Mouse (Mus musculus) hindbrain, embryonic 14.5 days (tissue): ENCODE measurements around the gene Mlkl. TPM values are rescaled to one million over a fixed set of nuclear protein-coding genes. Genes with fewer than 3 reads are reported as not detected.
"Not testable (repeated sequence)": the region's sequence is repeated elsewhere in the genome, so short reads cannot be mapped to it uniquely, and the experiment has no call there.

Experiments
- ATAC-seq: fragments of 200-750 bp; cut with Nextera tagmentation; 2 replicates; pipeline ENCODE4 v1.8.0; 2017; ENCODE audit warnings: moderate number of reproducible peaks, mild to moderate bottlenecking, moderate TSS enrichment, moderate library complexity; ENCODE audit not compliant: low FRiP score
- DNase-seq: peaks from one replicate; pipeline ENCODE4 v3.0.0-alpha.2; 2015; ENCODE audit warnings: low spot score
- H3K27ac ChIP-seq: fragments of 300-500 bp; sonication (generic); 2 replicates; pipeline ENCODE4 v1.5.1; 2014; ENCODE audit warnings: mild to moderate bottlenecking, moderate library complexity
- H3K27me3 ChIP-seq: fragments of 300-500 bp; sonication (generic); 2 replicates; pipeline ENCODE4 v1.6.1; 2014; ENCODE audit warnings: mild to moderate bottlenecking, low read length, mixed read lengths; ENCODE audit not compliant: control insufficient read depth, insufficient read depth
- H3K36me3 ChIP-seq: fragments of 300-500 bp; sonication (generic); replicated peaks from 2 replicates; pipeline ENCODE4 v1.6.1; 2014; ENCODE audit not compliant: control insufficient read depth, insufficient read depth
- H3K4me1 ChIP-seq: fragments of 300-500 bp; sonication (generic); replicated peaks from 2 replicates; pipeline ENCODE4 v1.6.1; 2014; ENCODE audit warnings: antibody characterized with exemption, low read length, mixed read lengths; ENCODE audit not compliant: control insufficient read depth, insufficient read depth
- H3K4me2 ChIP-seq: fragments of 300-500 bp; sonication (generic); replicated peaks from 2 replicates; pipeline ENCODE4 v1.6.1; 2014; ENCODE audit warnings: mild to moderate bottlenecking, moderate library complexity
- H3K4me3 ChIP-seq: fragments of 300-500 bp; sonication (generic); replicated peaks from 2 replicates; pipeline ENCODE4 v1.5.1; 2014; ENCODE audit warnings: mild to moderate bottlenecking, low read length
- H3K9ac ChIP-seq: fragments of 300-500 bp; sonication (generic); 2 replicates; pipeline ENCODE4 v1.6.1; 2014
- H3K9me3 ChIP-seq: fragments of 300-500 bp; sonication (generic); 2 replicates; pipeline ENCODE4 v1.6.1; 2016; ENCODE audit warnings: low read length; ENCODE audit not compliant: control insufficient read depth
- WGBS: fragments of 180-500 bp; shearing (Covaris S2); extraction: QIAGEN DNeasy Blood & Tissue Kit; methylation state at CpG from one replicate; pipeline ENCODE4 v1.1.7; 2014; 5-methylcytosine and 5-hydroxymethylcytosine counted together
- polyA plus RNA-seq: library from polyadenylated mRNA; unstranded; fragments of >200 nt; fragmentation: Nextera tagmentation; extraction: Ambion mirVana; gene quantifications from 2 replicates; pipeline ENCODE4 v1.2.1, GENCODE M21; 2014

The Mlkl gene
- polyA plus RNA-seq, 1 experiment from 2014 or later: 0.47 TPM

DNA sequence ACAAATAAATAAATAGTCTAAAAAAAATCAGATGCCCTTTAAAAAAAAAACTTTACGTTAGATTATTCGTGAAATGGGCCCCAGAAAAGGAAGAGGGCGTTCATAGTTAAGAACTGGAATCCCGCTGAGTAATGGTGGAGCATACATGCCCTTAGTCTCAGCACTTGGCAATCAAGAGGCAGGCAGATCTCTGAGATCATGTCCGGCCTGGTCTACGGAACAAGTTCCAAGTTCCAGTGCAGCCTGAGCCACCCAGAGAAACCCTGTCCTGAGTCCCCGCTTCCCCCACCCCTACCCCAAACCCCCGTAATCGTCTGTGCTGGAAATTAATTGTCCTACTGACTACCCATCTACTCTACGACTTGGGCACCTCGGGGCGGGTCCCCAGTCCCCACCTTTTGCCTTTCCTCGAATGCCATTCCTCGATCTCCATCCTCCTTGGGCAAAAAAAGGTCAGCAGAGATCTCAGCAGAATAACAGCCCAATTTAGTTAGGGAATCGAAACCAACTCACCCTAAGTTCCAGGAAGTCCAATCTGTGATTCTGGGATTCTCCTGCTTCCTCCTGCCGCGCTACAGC is 577 bp downstream of the Mlkl start:
- peaks cover 6% of the 10 kb centered on the region; the same call in 1 of the 2 replicates for H3K4me1 ChIP-seq
- no peaks in the 10 kb centered on the region for H3K9me3 ChIP-seq
- ATAC-seq (no peak), DNase-seq (no peak)
- H3K36me3 ChIP-seq: no peaks in the 10 kb centered on the region
- H3K4me2 ChIP-seq: peak overlapping the region; percentile 66
- peak overlapping the region; percentile 32 for H3K4me3 ChIP-seq
- peaks cover 21% of the 10 kb centered on the region for H3K27me3 ChIP-seq
- H3K27ac ChIP-seq: no peak overlapping the region
- 39% methylated on average over 17 of the region's 17 CpGs for WGBS
- H3K9ac ChIP-seq: peak overlapping the region; percentile 34; the same call in 1 of the 2 replicates

DNA sequence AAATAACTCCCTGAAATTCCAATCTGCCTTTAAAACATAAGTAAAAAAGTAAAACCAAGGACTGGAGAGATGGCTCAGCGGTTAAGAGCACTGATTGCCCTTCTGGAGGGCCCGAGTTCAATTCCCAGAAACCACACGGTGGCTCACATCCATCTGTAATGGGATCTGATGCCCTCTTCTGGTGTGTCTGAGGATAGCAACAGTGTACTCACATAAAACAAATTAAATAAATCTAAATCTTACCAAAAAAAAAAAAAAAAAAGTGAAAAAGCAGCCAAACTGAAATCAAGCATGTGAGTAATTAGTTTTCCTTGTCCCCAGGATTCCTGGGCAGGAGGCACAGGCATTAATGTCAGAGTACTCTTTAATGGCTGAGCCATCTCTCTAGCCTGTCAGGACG is 1.3 kb downstream of the Mlkl start:
- Histone ChIP-seq H3K36me3 (no peaks in the 10 kb centered on the region), H3K9me3 (no peaks in the 10 kb centered on the region), H3K9ac (no peak overlapping the region), H3K27me3 (peaks cover 21% of the 10 kb centered on the region), H3K27ac (no peak overlapping the region), H3K4me1 (peaks cover 6% of the 10 kb centered on the region; the same call in 1 of the 2 replicates), H3K4me2 (no peak overlapping the region), H3K4me3 (no peak overlapping the region)
- ATAC-seq (no peak), DNase-seq (no peak)
- WGBS: 85% methylated on average over 4 of the region's 4 CpGs

DNA sequence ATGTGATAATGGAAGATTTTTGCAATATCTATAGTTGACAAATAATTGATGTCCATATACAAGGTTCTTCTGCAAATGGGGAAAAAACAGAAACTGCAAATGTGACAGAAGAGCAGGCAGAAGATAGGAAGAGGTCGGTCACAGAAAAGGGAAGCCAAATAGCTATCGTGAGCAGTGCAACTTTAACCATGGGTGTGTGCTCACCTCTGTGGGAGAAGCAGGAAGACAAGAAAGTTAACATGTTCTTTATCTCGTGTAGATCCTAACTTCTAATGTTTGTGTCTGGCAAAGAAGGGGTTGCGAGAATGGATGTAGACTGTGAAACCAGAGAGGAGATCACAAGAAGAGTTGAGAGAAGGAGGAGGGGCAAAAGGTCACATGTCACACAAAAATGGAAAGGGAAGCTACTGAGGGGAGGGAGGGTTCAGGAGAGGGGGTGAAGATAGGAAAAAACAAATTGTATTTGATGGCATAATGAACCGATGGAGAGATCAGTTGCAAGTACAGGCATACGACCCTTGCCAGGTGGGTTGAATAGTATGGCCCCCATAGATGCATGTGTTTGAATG is 12.7 kb downstream of the Mlkl start:
- H3K4me2 ChIP-seq: no peak overlapping the region
- no peaks in the 10 kb centered on the region for H3K36me3 ChIP-seq
- no peak for ATAC-seq
- no peak for DNase-seq
- no peaks in the 10 kb centered on the region for H3K9me3 ChIP-seq
- no peaks in the 10 kb centered on the region for H3K4me1 ChIP-seq
- H3K9ac ChIP-seq: no peak overlapping the region
- no peak overlapping the region for H3K4me3 ChIP-seq
- 87% methylated on average over 6 of the region's 6 CpGs for WGBS
- no peaks in the 10 kb centered on the region for H3K27me3 ChIP-seq
- no peak overlapping the region for H3K27ac ChIP-seq

DNA sequence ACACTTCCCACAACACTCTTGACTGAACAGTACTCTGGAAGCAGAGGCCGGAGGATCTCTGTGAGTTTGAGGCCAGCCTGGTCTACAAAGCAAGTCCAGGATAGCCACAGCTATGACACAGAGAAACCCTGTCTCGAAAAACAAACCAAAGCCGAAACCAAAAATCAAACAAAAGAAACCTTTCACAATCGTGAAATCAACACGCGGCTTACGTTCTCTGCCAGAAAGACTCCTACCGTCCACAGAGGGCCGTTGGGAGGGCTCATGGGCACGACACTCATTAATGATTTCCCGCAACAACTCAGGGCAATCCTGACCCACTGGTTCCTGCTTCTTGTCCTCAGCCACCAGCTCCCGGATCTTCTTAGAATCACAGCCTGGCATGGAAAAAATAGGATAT is 23.2 kb downstream of the Mlkl start:
- H3K4me3 ChIP-seq: no peak overlapping the region
- no peaks in the 10 kb centered on the region for H3K4me1 ChIP-seq

DNA sequence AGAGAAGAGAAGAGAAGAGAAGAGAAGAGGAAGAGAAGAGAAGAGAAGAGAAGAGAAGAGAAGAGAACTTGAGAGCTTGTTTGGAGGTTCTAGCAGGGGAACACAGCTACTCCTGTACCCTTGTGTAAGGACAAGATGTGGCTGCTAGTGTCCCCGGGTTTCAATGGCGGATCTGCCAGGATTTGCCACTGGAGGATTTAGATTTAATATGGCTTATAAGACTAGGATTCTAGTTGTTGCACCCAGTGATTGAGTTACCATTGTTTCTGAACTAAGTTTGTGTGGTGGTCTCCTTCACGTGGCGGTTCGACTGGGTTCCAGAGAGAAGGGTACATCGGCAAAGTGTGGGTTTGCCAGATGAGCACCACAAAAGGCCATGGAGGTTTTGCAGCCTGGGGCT is 24.0 kb downstream of the Mlkl start:
- not testable (repeated sequence) for H3K27ac ChIP-seq, H3K36me3 ChIP-seq, H3K27me3 ChIP-seq, H3K9me3 ChIP-seq, ATAC-seq, H3K4me2 ChIP-seq, H3K4me1 ChIP-seq, DNase-seq, H3K9ac ChIP-seq, H3K4me3 ChIP-seq
- 97% methylated on average over 6 of the region's 6 CpGs for WGBS

More for the DNA sequence above, 23.2 kb downstream of the Mlkl start:
- Histone ChIP-seq H3K27me3 (no peaks in the 10 kb centered on the region), H3K36me3 (no peaks in the 10 kb centered on the region), H3K27ac (no peak overlapping the region), H3K9me3 (no peaks in the 10 kb centered on the region), H3K4me2 (no peak overlapping the region), H3K9ac (no peak overlapping the region)
- 88% methylated on average over 12 of the region's 12 CpGs for WGBS
- DNase-seq: no peak
- no peak for ATAC-seq

DNA sequence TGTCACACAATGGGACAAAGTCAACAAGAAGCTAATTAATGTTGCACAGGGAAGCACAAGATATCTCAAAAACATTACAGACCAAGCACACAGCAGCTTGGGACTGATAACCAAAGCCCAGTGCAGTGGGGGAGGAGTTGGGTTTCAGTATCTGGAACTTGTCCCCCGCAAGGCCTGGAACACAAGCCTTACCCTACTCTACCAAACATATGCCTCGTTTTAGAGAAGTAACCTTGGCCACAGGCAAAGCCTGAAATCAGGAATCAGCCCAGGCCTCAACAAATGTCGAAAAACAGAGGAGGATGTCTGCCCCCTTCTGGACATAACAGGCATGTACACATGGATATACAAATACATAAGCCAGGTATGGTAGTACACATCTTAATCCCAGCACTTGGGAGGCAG is 25.2 kb downstream of the Mlkl start:
- H3K4me3 ChIP-seq: no peak overlapping the region
- no peak overlapping the region for H3K27ac ChIP-seq
- no peak for DNase-seq
- 83% methylated on average over 3 of the region's 3 CpGs for WGBS
- H3K27me3 ChIP-seq: no peaks in the 10 kb centered on the region
- no peaks in the 10 kb centered on the region for H3K9me3 ChIP-seq
- H3K4me2 ChIP-seq: no peak overlapping the region
- no peak for ATAC-seq
- no peaks in the 10 kb centered on the region for H3K4me1 ChIP-seq
- no peaks in the 10 kb centered on the region for H3K36me3 ChIP-seq
- no peak overlapping the region for H3K9ac ChIP-seq

DNA sequence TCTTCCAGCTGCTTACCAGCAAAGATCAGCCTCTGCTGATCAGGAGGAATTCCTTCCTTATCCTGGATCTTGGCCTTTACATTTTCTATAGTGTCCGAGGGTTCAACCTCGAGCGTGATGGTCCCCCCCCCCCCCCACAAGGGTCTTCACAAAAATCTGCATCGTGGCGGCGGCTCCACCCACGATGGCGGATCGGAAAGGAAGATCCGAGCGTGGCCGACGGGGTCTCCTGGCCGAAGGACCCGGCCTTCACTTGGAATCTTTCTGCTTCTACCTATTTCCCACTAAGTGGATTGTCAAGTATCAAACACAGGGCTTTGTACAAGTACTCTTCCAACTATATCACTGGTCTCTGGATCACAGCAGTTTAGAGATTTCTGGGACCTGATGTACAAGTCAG is 28.0 kb downstream of the Mlkl start:
- not testable (repeated sequence) for H3K4me3 ChIP-seq, H3K27ac ChIP-seq, H3K4me1 ChIP-seq, DNase-seq, H3K4me2 ChIP-seq, H3K27me3 ChIP-seq, H3K36me3 ChIP-seq, H3K9ac ChIP-seq, H3K9me3 ChIP-seq, ATAC-seq
- 88% methylated on average over 15 of the region's 15 CpGs for WGBS

DNA sequence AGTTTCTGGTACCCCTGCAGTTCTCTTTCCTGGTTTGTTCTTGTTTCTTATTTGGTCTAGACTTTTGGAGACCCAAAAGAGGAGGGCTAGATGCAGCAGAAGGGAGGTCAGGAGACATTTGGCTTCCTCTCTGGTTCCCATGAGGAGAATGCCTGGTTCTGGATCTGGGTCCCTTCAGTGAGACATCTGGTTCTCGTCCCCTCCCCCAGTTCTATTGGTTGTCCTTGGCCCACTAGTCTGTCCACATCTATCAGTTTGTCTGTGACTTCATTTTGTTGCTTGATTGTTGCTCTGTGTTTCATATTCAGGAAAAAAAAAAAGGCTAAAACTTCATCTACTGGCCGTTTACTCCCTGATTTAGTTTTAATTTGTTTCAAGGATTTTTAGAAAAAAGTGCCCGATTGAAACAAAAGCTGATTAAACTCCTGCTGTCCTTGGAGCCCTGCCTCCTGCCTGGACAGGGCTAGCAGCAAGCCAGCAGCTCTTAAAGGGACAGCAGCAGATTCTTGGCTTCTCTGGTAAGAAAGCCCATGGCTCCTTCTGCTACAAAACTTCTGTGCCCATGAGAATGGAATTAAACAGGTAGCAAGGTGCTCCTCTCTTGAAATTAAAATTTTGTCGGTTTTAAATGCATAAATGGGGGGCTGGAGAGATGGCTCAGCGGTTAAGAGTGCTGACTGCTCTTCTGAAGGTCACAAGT is 32.8 kb downstream of the Mlkl start:
- Histone ChIP-seq H3K4me2 (no peak overlapping the region), H3K9me3 (no peaks in the 10 kb centered on the region), H3K9ac (no peak overlapping the region), H3K27ac (no peak overlapping the region), H3K27me3 (no peaks in the 10 kb centered on the region), H3K4me3 (no peak overlapping the region), H3K4me1 (no peaks in the 10 kb centered on the region), H3K36me3 (no peaks in the 10 kb centered on the region)
- DNase-seq (no peak), ATAC-seq (no peak)
- WGBS: 31% methylated on average over 5 of the region's 5 CpGs

DNA sequence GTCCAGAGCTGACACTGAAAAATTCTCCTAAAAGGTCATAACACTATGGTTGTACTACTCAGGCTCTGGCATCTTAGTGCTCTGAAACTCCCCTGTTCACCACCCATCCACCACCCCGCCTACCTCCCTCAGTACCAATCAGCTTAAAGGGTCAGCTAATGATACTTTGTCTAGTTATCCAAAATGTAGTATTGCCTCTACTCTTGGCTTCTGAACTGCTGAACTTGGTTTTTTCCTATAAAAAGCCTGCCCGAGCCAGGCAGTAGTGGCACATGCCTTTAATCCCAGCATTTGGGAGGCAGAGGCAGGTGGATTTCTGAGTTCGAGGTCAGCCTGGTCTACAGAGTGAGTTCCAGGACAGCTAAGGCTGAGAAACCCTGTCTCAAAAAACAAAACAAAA is 33.6 kb downstream of the Mlkl start:
- no peaks in the 10 kb centered on the region for H3K9me3 ChIP-seq
- peaks cover under 1% of the 10 kb centered on the region; the same call in 1 of the 2 replicates for H3K4me1 ChIP-seq
- no peaks in the 10 kb centered on the region for H3K27me3 ChIP-seq
- WGBS: 90% methylated on average over 3 of the region's 3 CpGs
- no peak overlapping the region for H3K4me2 ChIP-seq
- no peak overlapping the region for H3K9ac ChIP-seq
- no peak overlapping the region for H3K27ac ChIP-seq
- no peak for DNase-seq
- H3K36me3 ChIP-seq: no peaks in the 10 kb centered on the region
- H3K4me3 ChIP-seq: no peak overlapping the region
- ATAC-seq: no peak
